Mouse (Mus musculus): ENCODE measurements at regions not wholly inside any gene's neighbourhood (a gene's known extent, or its start where the extent isn't known, plus 50 kb on each side); places are given as distances from the start of the nearest gene placed in this dataset.
A peak's percentile ranks its signal among the peaks of the same experiment; 100 is the strongest.

GRCm38 (mm10) chr8:49174956-49175355 lies 331.2 kb upstream of the Tenm3 start:
- no peak for DNase-seq (ENCODE audit: low spot score)
- H3K27me3 ChIP-seq (ENCODE audit: insufficient read depth, poor library complexity, severe bottlenecking) = no peaks in the 10 kb centered on the region
- H3K9me3 ChIP-seq = no peaks in the 10 kb centered on the region
- H3K27ac ChIP-seq = no peak overlapping the region
- no peaks in the 10 kb centered on the region for H3K4me1 ChIP-seq (replicated peaks)
- no peak overlapping the region for H3K4me3 ChIP-seq
- no peaks in the 10 kb centered on the region for H3K36me3 ChIP-seq
- WGBS = 89% methylated on average over 2 of the region's 2 CpGs

GRCm38 (mm10) chr8:49159318-49159717 lies 315.6 kb upstream of the Tenm3 start:
- Histone ChIP-seq H3K4me1 (replicated peaks) (no peaks in the 10 kb centered on the region), H3K36me3 (no peaks in the 10 kb centered on the region), H3K27ac (no peak overlapping the region), H3K4me3 (no peak overlapping the region), H3K27me3 (ENCODE audit: insufficient read depth, poor library complexity, severe bottlenecking) (no peaks in the 10 kb centered on the region), H3K9me3 (no peaks in the 10 kb centered on the region)
- no peak for DNase-seq (ENCODE audit: low spot score)
- WGBS = 88% methylated on average over 4 of the region's 4 CpGs

GRCm38 (mm10) chr8:49158201-49158600 lies 314.4 kb upstream of the Tenm3 start:
- DNase-seq (ENCODE audit: low spot score) = no peak
- no peaks in the 10 kb centered on the region for H3K36me3 ChIP-seq
- H3K4me3 ChIP-seq = no peak overlapping the region
- H3K4me1 ChIP-seq (replicated peaks) = no peaks in the 10 kb centered on the region
- WGBS = 81% methylated on average over 4 of the region's 4 CpGs
- H3K9me3 ChIP-seq = no peaks in the 10 kb centered on the region
- no peak overlapping the region for H3K27ac ChIP-seq
- no peaks in the 10 kb centered on the region for H3K27me3 ChIP-seq (ENCODE audit: insufficient read depth, poor library complexity, severe bottlenecking)

- H3K27ac ChIP-seq = no peak overlapping the region
- WGBS = 89% methylated on average over 10 of the region's 10 CpGs
- no peak for DNase-seq (ENCODE audit: low spot score)
- no peaks in the 10 kb centered on the region for H3K9me3 ChIP-seq
- no peak overlapping the region for H3K4me3 ChIP-seq
- no peaks in the 10 kb centered on the region for H3K36me3 ChIP-seq
- no peaks in the 10 kb centered on the region for H3K27me3 ChIP-seq (ENCODE audit: insufficient read depth, poor library complexity, severe bottlenecking)
- no peaks in the 10 kb centered on the region for H3K4me1 ChIP-seq (replicated peaks)
Measured at GRCm38 (mm10) chr8:49136503-49137044, 292.8 kb upstream of the Tenm3 start.

- Histone ChIP-seq H3K27ac (no peak overlapping the region), H3K4me3 (no peak overlapping the region), H3K36me3 (no peaks in the 10 kb centered on the region), H3K27me3 (ENCODE audit: insufficient read depth, poor library complexity, severe bottlenecking) (no peaks in the 10 kb centered on the region), H3K4me1 (replicated peaks) (0 out of 2 replicates have a peak, but pooled peaks cover 2% of the 10 kb centered on the region), H3K9me3 (no peaks in the 10 kb centered on the region)
- DNase-seq (ENCODE audit: low spot score) = no peak
- WGBS = 87% methylated on average over 6 of the region's 6 CpGs
Measured at GRCm38 (mm10) chr8:49109095-49109494, 265.3 kb upstream of the Tenm3 start.

- WGBS = 70% methylated on average over 4 of the region's 4 CpGs
- H3K4me1 ChIP-seq (replicated peaks) = 0 out of 2 replicates have a peak, but pooled peaks cover 2% of the 10 kb centered on the region
- no peaks in the 10 kb centered on the region for H3K36me3 ChIP-seq
- no peak overlapping the region for H3K27ac ChIP-seq
- peak; percentile 10 for DNase-seq (ENCODE audit: low spot score)
- H3K9me3 ChIP-seq = no peaks in the 10 kb centered on the region
- H3K27me3 ChIP-seq (ENCODE audit: insufficient read depth, poor library complexity, severe bottlenecking) = no peaks in the 10 kb centered on the region
- H3K4me3 ChIP-seq = no peak overlapping the region
Measured at GRCm38 (mm10) chr8:49108665-49109064, 264.9 kb upstream of the Tenm3 start.

- no peak for DNase-seq (ENCODE audit: low spot score)
- 0 out of 2 replicates have a peak, but pooled peaks cover 2% of the 10 kb centered on the region for H3K4me1 ChIP-seq (replicated peaks)
- WGBS = 66% methylated on average over 3 of the region's 3 CpGs
- H3K27me3 ChIP-seq (ENCODE audit: insufficient read depth, poor library complexity, severe bottlenecking) = no peaks in the 10 kb centered on the region
- H3K9me3 ChIP-seq = no peaks in the 10 kb centered on the region
- no peak overlapping the region for H3K27ac ChIP-seq
- H3K36me3 ChIP-seq = no peaks in the 10 kb centered on the region
- no peak overlapping the region for H3K4me3 ChIP-seq
Measured at GRCm38 (mm10) chr8:49106531-49106930, 262.8 kb upstream of the Tenm3 start.

GRCm38 (mm10) chr8:49101156-49101555 lies 257.4 kb upstream of the Tenm3 start:
- H3K4me1 ChIP-seq (replicated peaks) = no peaks in the 10 kb centered on the region
- WGBS = 92% methylated on average over 7 of the region's 7 CpGs
- no peak overlapping the region for H3K4me3 ChIP-seq
- no peaks in the 10 kb centered on the region for H3K36me3 ChIP-seq
- H3K27ac ChIP-seq = no peak overlapping the region
- H3K9me3 ChIP-seq = peaks cover 6% of the 10 kb centered on the region; the same call in 1 of the 2 replicates
- H3K27me3 ChIP-seq (ENCODE audit: insufficient read depth, poor library complexity, severe bottlenecking) = no peaks in the 10 kb centered on the region
- DNase-seq (ENCODE audit: low spot score) = no peak

- DNase-seq (ENCODE audit: low spot score) = no peak
- no peaks in the 10 kb centered on the region for H3K27me3 ChIP-seq (ENCODE audit: insufficient read depth, poor library complexity, severe bottlenecking)
- 91% methylated on average over 6 of the region's 6 CpGs for WGBS
- H3K27ac ChIP-seq = no peak overlapping the region
- no peaks in the 10 kb centered on the region for H3K36me3 ChIP-seq
- H3K4me3 ChIP-seq = no peak overlapping the region
- no peaks in the 10 kb centered on the region for H3K9me3 ChIP-seq
- peaks cover 4% of the 10 kb centered on the region; the same call in 1 of the 2 replicates for H3K4me1 ChIP-seq (replicated peaks)
Measured at GRCm38 (mm10) chr8:49084191-49084875, 240.6 kb upstream of the Tenm3 start.

GRCm38 (mm10) chr8:49069451-49069850 lies 225.7 kb upstream of the Tenm3 start:
- no peak overlapping the region for H3K27ac ChIP-seq
- no peaks in the 10 kb centered on the region for H3K36me3 ChIP-seq
- DNase-seq (ENCODE audit: low spot score) = no peak
- no peaks in the 10 kb centered on the region for H3K9me3 ChIP-seq
- WGBS = 79% methylated on average over 5 of the region's 5 CpGs
- H3K4me3 ChIP-seq = no peak overlapping the region
- no peaks in the 10 kb centered on the region for H3K27me3 ChIP-seq (ENCODE audit: insufficient read depth, poor library complexity, severe bottlenecking)
- H3K4me1 ChIP-seq (replicated peaks) = no peaks in the 10 kb centered on the region

- no peak for DNase-seq (ENCODE audit: low spot score)
- 74% methylated on average over 3 of the region's 3 CpGs for WGBS
- H3K4me1 ChIP-seq (replicated peaks) = no peaks in the 10 kb centered on the region
- H3K27me3 ChIP-seq (ENCODE audit: insufficient read depth, poor library complexity, severe bottlenecking) = no peaks in the 10 kb centered on the region
- no peaks in the 10 kb centered on the region for H3K36me3 ChIP-seq
- H3K27ac ChIP-seq = no peak overlapping the region
- no peak overlapping the region for H3K4me3 ChIP-seq
- H3K9me3 ChIP-seq = no peaks in the 10 kb centered on the region
Measured at GRCm38 (mm10) chr8:49063256-49063655, 219.5 kb upstream of the Tenm3 start.

GRCm38 (mm10) chr8:49043236-49043635 lies 199.5 kb upstream of the Tenm3 start:
- no peak for DNase-seq (ENCODE audit: low spot score)
- H3K36me3 ChIP-seq = no peaks in the 10 kb centered on the region
- WGBS = 79% methylated on average over 6 of the region's 6 CpGs
- no peak overlapping the region for H3K4me3 ChIP-seq
- no peak overlapping the region for H3K27ac ChIP-seq
- H3K27me3 ChIP-seq (ENCODE audit: insufficient read depth, poor library complexity, severe bottlenecking) = no peaks in the 10 kb centered on the region
- H3K4me1 ChIP-seq (replicated peaks) = no peaks in the 10 kb centered on the region
- no peaks in the 10 kb centered on the region for H3K9me3 ChIP-seq

GRCm38 (mm10) chr8:49035970-49036700 lies 192.4 kb upstream of the Tenm3 start:
- H3K27me3 ChIP-seq (ENCODE audit: insufficient read depth, poor library complexity, severe bottlenecking) = 0 out of 2 replicates have a peak, but pooled peaks cover 5% of the 10 kb centered on the region
- no peaks in the 10 kb centered on the region for H3K9me3 ChIP-seq
- no peaks in the 10 kb centered on the region for H3K36me3 ChIP-seq
- no peak overlapping the region for H3K4me3 ChIP-seq
- H3K4me1 ChIP-seq (replicated peaks) = peaks cover 8% of the 10 kb centered on the region; the same call in 1 of the 2 replicates
- 87% methylated on average over 5 of the region's 5 CpGs for WGBS
- no peak overlapping the region for H3K27ac ChIP-seq
- DNase-seq (ENCODE audit: low spot score) = no peak

All from hindbrain, embryonic 10.5 days (tissue).